Mouse (Mus musculus) left cerebral cortex, adult 9 months (tissue): ENCODE data around the gene Galnt10.

Experiments used
- DNase-seq, 2 experiments: peaks; one replicate each; pipeline ENCODE4 v3.0.0; 2022; ENCODE audit warnings: low spot score in 2 of 2

The Galnt10 gene

GRCm38 (mm10) chr11:57645018-57645559 lies at the start of gene Galnt10:
Gene Galnt10, plus strand, starts transcription at chr11:57645442.
- DNase-seq: peak in 1 of 2 experiments; percentile 81

GRCm38 (mm10) chr11:57595899-57596298 lies 49.3 kb upstream of the Galnt10 start:
- no peak for DNase-seq

- peak; percentile 61 to 67 for DNase-seq
These were observed 47.1 kb upstream of the Galnt10 start for GRCm38 (mm10) chr11:57598161-57598560.

GRCm38 (mm10) chr11:57599304-57599703 lies 45.9 kb upstream of the Galnt10 start:
- DNase-seq: no peak

GRCm38 (mm10) chr11:57600113-57600512 lies 45.1 kb upstream of the Galnt10 start:
- no peak for DNase-seq

GRCm38 (mm10) chr11:57600621-57601121 lies 44.6 kb upstream of the Galnt10 start:
- DNase-seq: peak in 1 of 2 experiments; percentile 57

GRCm38 (mm10) chr11:57601806-57602455 lies 43.3 kb upstream of the Galnt10 start:
- no peak for DNase-seq

GRCm38 (mm10) chr11:57605086-57605485 lies 40.2 kb upstream of the Galnt10 start:
- DNase-seq: no peak

GRCm38 (mm10) chr11:57605660-57606059 lies 39.6 kb upstream of the Galnt10 start:
- DNase-seq: no peak

GRCm38 (mm10) chr11:57614502-57614901 lies 30.7 kb upstream of the Galnt10 start:
- DNase-seq: no peak

- DNase-seq: no peak
These were observed 30.0 kb upstream of the Galnt10 start for GRCm38 (mm10) chr11:57615286-57615685.

GRCm38 (mm10) chr11:57615871-57616270 lies 29.4 kb upstream of the Galnt10 start:
- DNase-seq: no peak

- peak in 1 of 2 experiments; percentile 39 for DNase-seq
These were observed 27.5 kb upstream of the Galnt10 start for GRCm38 (mm10) chr11:57617526-57618264.

- DNase-seq: no peak
These were observed 23.8 kb upstream of the Galnt10 start for GRCm38 (mm10) chr11:57621472-57621871.

GRCm38 (mm10) chr11:57621876-57622275 lies 23.4 kb upstream of the Galnt10 start:
- DNase-seq: no peak

GRCm38 (mm10) chr11:57624490-57624893 lies 20.8 kb upstream of the Galnt10 start:
- no peak for DNase-seq

- DNase-seq: no peak
These were observed 19.8 kb upstream of the Galnt10 start for GRCm38 (mm10) chr11:57625465-57625864.

- DNase-seq: peak in 1 of 2 experiments; percentile 28
These were observed 18.0 kb upstream of the Galnt10 start for GRCm38 (mm10) chr11:57627086-57627735.

GRCm38 (mm10) chr11:57631805-57632485 lies 13.3 kb upstream of the Galnt10 start:
- no peak for DNase-seq

GRCm38 (mm10) chr11:57633006-57633405 lies 12.2 kb upstream of the Galnt10 start:
- no peak for DNase-seq

GRCm38 (mm10) chr11:57633975-57634585 lies 11.2 kb upstream of the Galnt10 start:
- DNase-seq: no peak
